ENCODE assay signal across 9 mouse cellular contexts in genomic region chr6:113282969-113283368, GRCm38 (mm10). TPM values are rescaled to one million over a fixed set of nuclear protein-coding genes. Genes with fewer than 3 reads are reported as not detected.
DNase-seq lines count a peak whose midpoint lies in the region; ATAC-seq and TF ChIP-seq lines count a peak whose summit lies in the region.
"Had no signal": no experiment of that assay in that cellular context is flagged by ENCODE, and none has a peak within 500 bp of the region (broad histone marks: within the 10 kb centered on the region; RNA-seq: fewer than 3 reads in every experiment).

No protein-coding gene starts in this region.

- H3K27ac ChIP-seq in heart, embryonic 15.5 days, result no peak overlapping the region
- H3K27ac ChIP-seq in cerebellum, adult 2 months (ENCODE audit: insufficient read depth, low read length), result no peak overlapping the region
- H3K27ac ChIP-seq in hindbrain, embryonic 10.5 days, result no peak overlapping the region
- H3K27ac ChIP-seq in midbrain, embryonic 16.5 days (ENCODE audit: low read length), result no peak overlapping the region
- H3K27ac ChIP-seq in kidney, adult 2 months (ENCODE audit: insufficient read depth, low read depth, low read length), result no peak overlapping the region
- H3K27ac ChIP-seq: liver, embryonic 14.5 days had no signal

- H3K9ac ChIP-seq in heart, embryonic 15.5 days, result no peak overlapping the region
- peak overlapping the region; percentile 66 for H3K9ac ChIP-seq in midbrain, embryonic 16.5 days (ENCODE audit: low read depth, low read length)
- H3K9ac ChIP-seq: liver, embryonic 14.5 days had no signal

- no peak for DNase-seq in heart, postnatal 14 days
- DNase-seq in cerebellum, adult 2 months, result peak; percentile 42 to 57
- DNase-seq in hindbrain, embryonic 10.5 days (ENCODE audit: low spot score), result peak; percentile 7
- DNase-seq in layer of hippocampus, postnatal 36 days, result no peak
- no peak for DNase-seq in urinary bladder, adult 2 months (ENCODE audit: low spot score)
- no peak for DNase-seq in kidney, adult 2 months

- H3K27me3 ChIP-seq in heart, embryonic 15.5 days, result peaks cover 43% of the 10 kb centered on the region
- H3K27me3 ChIP-seq in cerebellum, adult 2 months (ENCODE audit: control insufficient read depth, insufficient read depth, low read length), result no peaks in the 10 kb centered on the region
- peaks cover 51% of the 10 kb centered on the region for H3K27me3 ChIP-seq in hindbrain, embryonic 10.5 days (ENCODE audit: insufficient read depth, poor library complexity, severe bottlenecking)
- H3K27me3 ChIP-seq in midbrain, embryonic 16.5 days (ENCODE audit: control insufficient read depth, insufficient read depth, low read depth, low read length), result peaks cover 26% of the 10 kb centered on the region
- H3K27me3 ChIP-seq in kidney, adult 2 months (replicated peaks; ENCODE audit: control insufficient read depth, insufficient read depth, low read length), result no peaks in the 10 kb centered on the region

- peaks cover 6% of the 10 kb centered on the region for H3K4me1 ChIP-seq in heart, embryonic 15.5 days (replicated peaks)
- no peaks in the 10 kb centered on the region for H3K4me1 ChIP-seq in cerebellum, adult 2 months (ENCODE audit: control insufficient read depth, insufficient read depth, low read length)
- peaks cover 27% of the 10 kb centered on the region for H3K4me1 ChIP-seq in hindbrain, embryonic 10.5 days (replicated peaks)
- H3K4me1 ChIP-seq in midbrain, embryonic 16.5 days (ENCODE audit: control insufficient read depth, insufficient read depth, low read length), result peaks cover 12% of the 10 kb centered on the region
- no peaks in the 10 kb centered on the region for H3K4me1 ChIP-seq in kidney, adult 2 months (ENCODE audit: control insufficient read depth, insufficient read depth, low read length)

- TF ChIP-seq POLR2A in cerebellum, adult 2 months (IDR thresholded peaks at IDR 0.05; ENCODE audit: borderline replicate concordance, insufficient read depth, low read length), result 0 out of 2 replicates have a peak, but pooled peaks have one; percentile 4
- TF ChIP-seq POLR2A in kidney, adult 2 months (IDR thresholded peaks at IDR 0.05; ENCODE audit: low read depth, low read length), result no peak

- H3K36me3 ChIP-seq in heart, embryonic 15.5 days, result no peaks in the 10 kb centered on the region
- H3K36me3 ChIP-seq in hindbrain, embryonic 10.5 days, result peaks cover 28% of the 10 kb centered on the region; the same call in 1 of the 2 replicates
- peaks cover 14% of the 10 kb centered on the region; the same call in 1 of the 2 replicates for H3K36me3 ChIP-seq in midbrain, embryonic 16.5 days (ENCODE audit: control insufficient read depth, insufficient read depth, low read length)
- 0 out of 2 replicates have a peak, but pooled peaks cover 1% of the 10 kb centered on the region for H3K36me3 ChIP-seq in kidney, adult 2 months (ENCODE audit: control insufficient read depth, insufficient read depth, low read length)

- under 1% methylated on average over 22 of the region's 22 CpGs for WGBS in heart, embryonic 15.5 days
- WGBS in cerebellum, adult 2 months, result under 1% methylated on average over 22 of the region's 22 CpGs
- WGBS in hindbrain, embryonic 10.5 days, result 2% methylated on average over 22 of the region's 22 CpGs
- WGBS in midbrain, embryonic 16.5 days, result 2% methylated on average over 22 of the region's 22 CpGs
- WGBS in kidney, adult 2 months, result 3% methylated on average over 22 of the region's 22 CpGs

- no peak for TF ChIP-seq CTCF in cerebellum, adult 2 months (IDR thresholded peaks at IDR 0.05; ENCODE audit: borderline replicate concordance, insufficient read depth, low read depth, low read length)
- no peak for TF ChIP-seq CTCF in kidney, adult 2 months (conservative IDR thresholded peaks at IDR 0.05; ENCODE audit: insufficient read depth, insufficient read length, low read depth, low read length)

- ATAC-seq in heart, embryonic 15.5 days (replicated peaks; ENCODE audit: insufficient number of reproducible peaks, insufficient read depth, low FRiP score, low read depth), result no peak
- ATAC-seq in midbrain, embryonic 16.5 days, result peak; percentile 71

- H3K9me3 ChIP-seq in heart, embryonic 15.5 days (replicated peaks), result no peaks in the 10 kb centered on the region
- no peaks in the 10 kb centered on the region for H3K9me3 ChIP-seq in hindbrain, embryonic 10.5 days
- no peaks in the 10 kb centered on the region for H3K9me3 ChIP-seq in midbrain, embryonic 16.5 days (replicated peaks; ENCODE audit: control insufficient read depth, low read length, poor library complexity, severe bottlenecking)

- H3K4me3 ChIP-seq in heart, embryonic 15.5 days, result no peak overlapping the region
- peak overlapping the region; percentile 60 for H3K4me3 ChIP-seq in cerebellum, adult 2 months (replicated peaks; ENCODE audit: insufficient read depth, low read depth, low read length)
- H3K4me3 ChIP-seq in hindbrain, embryonic 10.5 days, result peak overlapping the region; percentile 44
- H3K4me3 ChIP-seq in midbrain, embryonic 16.5 days (ENCODE audit: low read depth, low read length), result peak overlapping the region; percentile 44
- H3K4me3 ChIP-seq in kidney, adult 2 months (ENCODE audit: insufficient read depth, low read depth, low read length), result no peak overlapping the region

- intact Hi-C loops in heart, postnatal 14 days (cut with DNase I), result no loop called here

- peak overlapping the region; percentile 8; the same call in 1 of the 2 replicates for H3K4me2 ChIP-seq in heart, embryonic 15.5 days
- H3K4me2 ChIP-seq in midbrain, embryonic 16.5 days (ENCODE audit: low read length), result peak overlapping the region; percentile 83

RNA-seq across cellular contexts. Expression of gene Cpne9, which starts 0.9 kb away (rescaled TPM):
- 0.25 TPM in 1 of 2 replicates, not detected in the other for polyA plus RNA-seq in heart, embryonic 15.5 days (2015; fragmentation: Nextera tagmentation; extraction: Ambion mirVana)
- total RNA-seq in heart, postnatal 14 days (2021), result under 1 TPM; 0.05 to 0.29 TPM
- polyA plus RNA-seq in cerebellum, adult 2 months (2012; rRNA removed), result 105 and 114 TPM in 2 replicates
- polyA plus RNA-seq in hindbrain, embryonic 10.5 days (2016; fragmentation: Nextera tagmentation; extraction: Ambion mirVana), result 0.35 and 0.58 TPM in 2 replicates
- 3.9 and 4.9 TPM in 2 replicates for polyA plus RNA-seq in midbrain, embryonic 16.5 days (2015; fragmentation: Nextera tagmentation; extraction: Ambion mirVana)
- total RNA-seq in layer of hippocampus, postnatal 36 days (2021), result 10 to 100 TPM; 17.6 to 22.7 TPM
- polyA plus RNA-seq in urinary bladder, adult 2 months (2012; rRNA removed), result 0.03 and 0.18 TPM in 2 replicates
- 0.15 and 1.3 TPM in 2 replicates for polyA plus RNA-seq in kidney, adult 2 months (2012; rRNA removed)

RNA-seq across cellular contexts. Expression of gene Brpf1, which starts 24.0 kb away (rescaled TPM):
- 9.0 and 12.0 TPM in 2 replicates for polyA plus RNA-seq in heart, embryonic 15.5 days (2015; fragmentation: Nextera tagmentation; extraction: Ambion mirVana)
- total RNA-seq in heart, postnatal 14 days (2021), result 10 to 100 TPM; 18.0 to 18.1 TPM
- 48.1 and 53.4 TPM in 2 replicates for polyA plus RNA-seq in cerebellum, adult 2 months (2012; rRNA removed)
- polyA plus RNA-seq in hindbrain, embryonic 10.5 days (2016; fragmentation: Nextera tagmentation; extraction: Ambion mirVana), result 25.4 and 26.9 TPM in 2 replicates
- polyA plus RNA-seq in midbrain, embryonic 16.5 days (2015; fragmentation: Nextera tagmentation; extraction: Ambion mirVana), result 13.3 and 15.0 TPM in 2 replicates
- total RNA-seq in layer of hippocampus, postnatal 36 days (2021), result 10 to 100 TPM; 36.3 to 39.4 TPM
- polyA plus RNA-seq in urinary bladder, adult 2 months (2012; rRNA removed), result 18.3 and 19.7 TPM in 2 replicates
- 13.2 and 13.5 TPM in 2 replicates for polyA plus RNA-seq in kidney, adult 2 months (2012; rRNA removed)

RNA-seq across cellular contexts. Expression of gene Ogg1, which starts 43.8 kb away (rescaled TPM):
- polyA plus RNA-seq in heart, embryonic 15.5 days (2015; fragmentation: Nextera tagmentation; extraction: Ambion mirVana), result 6.1 and 9.6 TPM in 2 replicates
- total RNA-seq in heart, postnatal 14 days (2021), result 1 to 10 TPM; 6.5 to 7.4 TPM
- 11.0 and 11.6 TPM in 2 replicates for polyA plus RNA-seq in cerebellum, adult 2 months (2012; rRNA removed)
- 15.7 and 16.1 TPM in 2 replicates for polyA plus RNA-seq in hindbrain, embryonic 10.5 days (2016; fragmentation: Nextera tagmentation; extraction: Ambion mirVana)
- polyA plus RNA-seq in midbrain, embryonic 16.5 days (2015; fragmentation: Nextera tagmentation; extraction: Ambion mirVana), result 6.2 and 7.0 TPM in 2 replicates
- total RNA-seq in layer of hippocampus, postnatal 36 days (2021), result 1 to 10 TPM; 8.3 to 9.5 TPM
- polyA plus RNA-seq in urinary bladder, adult 2 months (2012; rRNA removed), result 16.3 and 19.1 TPM in 2 replicates
- polyA plus RNA-seq in kidney, adult 2 months (2012; rRNA removed), result 16.4 and 19.4 TPM in 2 replicates

RNA-seq across cellular contexts. Expression of gene Mtmr14, which starts 45.3 kb away (rescaled TPM):
- 20.8 and 26.7 TPM in 2 replicates for polyA plus RNA-seq in heart, embryonic 15.5 days (2015; fragmentation: Nextera tagmentation; extraction: Ambion mirVana)
- total RNA-seq in heart, postnatal 14 days (2021), result 10 to 100 TPM; 15.0 to 15.3 TPM
- 23.8 and 24.2 TPM in 2 replicates for polyA plus RNA-seq in cerebellum, adult 2 months (2012; rRNA removed)
- polyA plus RNA-seq in hindbrain, embryonic 10.5 days (2016; fragmentation: Nextera tagmentation; extraction: Ambion mirVana), result 45.7 and 52.3 TPM in 2 replicates
- 33.7 and 34.0 TPM in 2 replicates for polyA plus RNA-seq in midbrain, embryonic 16.5 days (2015; fragmentation: Nextera tagmentation; extraction: Ambion mirVana)
- 10 to 100 TPM; 12.6 to 14.5 TPM for total RNA-seq in layer of hippocampus, postnatal 36 days (2021)
- polyA plus RNA-seq in urinary bladder, adult 2 months (2012; rRNA removed), result 22.5 and 26.5 TPM in 2 replicates
- polyA plus RNA-seq in kidney, adult 2 months (2012; rRNA removed), result 43.6 and 56.9 TPM in 2 replicates

Comparison
In these comparisons a context has a peak if more than half of its experiments do, and no peak if none do; other contexts are left out.
1. H3K4me3 ChIP-seq: peak in cerebellum, adult 2 months (single experiment), hindbrain, embryonic 10.5 days (single experiment) and midbrain, embryonic 16.5 days (single experiment); none in heart, embryonic 15.5 days (single experiment) and kidney, adult 2 months (single experiment).
2. DNase-seq: peak in cerebellum, adult 2 months (2 of 2) and hindbrain, embryonic 10.5 days (single experiment); none in heart, postnatal 14 days (0 of 2), layer of hippocampus, postnatal 36 days (0 of 2), urinary bladder, adult 2 months (single experiment) and kidney, adult 2 months (single experiment).
3. RNA of gene Cpne9, which starts 0.9 kb away (polyA plus RNA-seq): 105 to 114 TPM in cerebellum, adult 2 months; 3.9 to 4.9 TPM in midbrain, embryonic 16.5 days, 0.15 to 1.3 TPM in kidney, adult 2 months, 0.35 to 0.58 TPM in hindbrain, embryonic 10.5 days, 0.25 TPM in heart, embryonic 15.5 days and 0.03 to 0.18 TPM in urinary bladder, adult 2 months; every median in the first group is over 10 times any median in the second.